Mouse (Mus musculus) limb, embryonic 12.5 days (tissue): ENCODE measurements around the gene Ccnf. TPM values are rescaled to one million over a fixed set of nuclear protein-coding genes. Genes with fewer than 3 reads are reported as not detected.

Experiments
- ATAC-seq: fragments of 200-750 bp; cut with Nextera tagmentation; 2 replicates; pipeline ENCODE4 v1.8.0; 2017; ENCODE audit warnings: low read depth, moderate TSS enrichment; ENCODE audit not compliant: insufficient number of reproducible peaks, insufficient read depth, low FRiP score, low TSS enrichment
- H3K27ac ChIP-seq: fragments of 300-500 bp; sonication (generic); 2 replicates; pipeline ENCODE4 v1.5.1; 2016; ENCODE audit warnings: mild to moderate bottlenecking, moderate library complexity
- H3K27me3 ChIP-seq: fragments of 300-500 bp; sonication (generic); 2 replicates; pipeline ENCODE4 v1.6.1; 2016; ENCODE audit warnings: mild to moderate bottlenecking, moderate library complexity
- H3K36me3 ChIP-seq: fragments of 300-500 bp; sonication (generic); 2 replicates; pipeline ENCODE4 v1.6.1; 2016; ENCODE audit warnings: mild to moderate bottlenecking, moderate library complexity
- H3K4me1 ChIP-seq: fragments of 300-500 bp; sonication (generic); replicated peaks from 2 replicates; pipeline ENCODE4 v1.6.1; 2016
- H3K4me2 ChIP-seq: fragments of 300-500 bp; sonication (generic); 2 replicates; pipeline ENCODE4 v1.6.1; 2016; ENCODE audit warnings: mild to moderate bottlenecking, moderate library complexity
- H3K4me3 ChIP-seq: fragments of 300-500 bp; sonication (generic); replicated peaks from 2 replicates; pipeline ENCODE4 v1.5.1; 2016; ENCODE audit warnings: mild to moderate bottlenecking
- H3K9ac ChIP-seq: fragments of 300-500 bp; sonication (generic); replicated peaks from 2 replicates; pipeline ENCODE4 v1.6.1; 2016; ENCODE audit warnings: mild to moderate bottlenecking, moderate library complexity
- H3K9me3 ChIP-seq: fragments of 300-500 bp; sonication (generic); 2 replicates; pipeline ENCODE4 v1.6.1; 2016; ENCODE audit warnings: mild to moderate bottlenecking, moderate library complexity
- WGBS: fragments of 180-500 bp; shearing (Covaris S2); methylation state at CpG from one replicate; pipeline ENCODE4 v1.1.7; 2016; 5-methylcytosine and 5-hydroxymethylcytosine counted together
- polyA plus RNA-seq: library from polyadenylated mRNA; unstranded; fragments of >200 nt; fragmentation: Nextera tagmentation; extraction: Ambion mirVana; gene quantifications from 2 replicates; pipeline ENCODE4 v1.2.1, GENCODE M21; 2016

Ccnf gene
- polyA plus RNA-seq, 1 experiment from 2014 or later = 92.7 TPM

DNA sequence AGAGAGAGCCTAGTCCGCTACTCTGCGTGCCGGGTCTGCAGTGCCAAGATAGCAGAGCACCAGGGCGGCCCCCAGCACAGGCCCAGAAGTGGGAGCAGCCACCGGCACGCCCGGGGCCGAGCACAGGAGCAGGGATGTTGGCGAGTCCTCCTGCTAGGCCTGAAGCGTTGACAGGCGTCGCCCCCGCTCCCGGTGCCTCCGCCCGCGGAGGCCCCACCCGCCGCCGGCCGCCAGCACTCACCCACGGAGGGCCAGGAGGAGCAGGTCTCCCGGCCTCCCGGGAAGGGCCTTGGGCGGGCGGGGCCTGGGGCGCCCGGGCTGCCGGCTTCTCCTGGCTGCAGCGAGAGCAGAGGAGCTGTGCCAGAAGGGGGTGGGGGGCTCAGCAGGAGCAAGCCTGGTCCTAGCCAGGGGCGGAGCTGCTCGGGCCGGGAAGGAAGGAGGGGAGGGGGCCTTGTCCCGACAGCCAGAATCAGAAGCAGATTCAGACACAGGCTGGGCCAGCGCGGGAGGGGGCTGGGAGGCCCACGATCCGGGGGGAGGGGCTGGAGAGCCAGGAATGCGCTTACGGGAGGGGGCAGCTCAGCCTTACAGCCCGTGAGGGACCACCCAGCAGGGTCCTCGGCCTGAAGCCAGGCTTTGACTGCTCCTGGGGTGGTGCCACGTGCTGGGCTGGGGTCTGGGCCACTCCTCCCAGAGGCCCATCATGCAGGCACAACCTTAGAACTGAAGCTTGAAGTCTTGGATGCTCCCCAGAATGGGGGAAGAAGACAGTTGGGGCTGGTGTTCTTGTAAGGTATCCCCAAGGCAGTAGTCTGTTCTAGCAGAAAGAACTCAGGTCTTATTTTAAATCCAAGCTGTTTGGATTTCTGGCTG, 42.0 kb downstream of the Ccnf start, which contains the start of gene Ntn3:
Gene Ntn3 (minus strand): TSS at position 489 of the 873 bp plus-strand sequence.
- 1% methylated on average over 43 of the region's 43 CpGs for WGBS
- Histone ChIP-seq H3K27me3 (peaks cover 23% of the 10 kb centered on the region), H3K4me3 (peak within 1 kb of the TSS; percentile 65), H3K4me1 (peaks cover 78% of the 10 kb centered on the region), H3K9me3 (no peaks in the 10 kb centered on the region), H3K9ac (peak within 1 kb of the TSS; percentile 79), H3K27ac (peak within 1 kb of the TSS; percentile 97), H3K36me3 (peaks cover 11% of the 10 kb centered on the region; the same call in 1 of the 2 replicates), H3K4me2 (peak within 1 kb of the TSS; percentile 95)
- peak; percentile 75 for ATAC-seq

DNA sequence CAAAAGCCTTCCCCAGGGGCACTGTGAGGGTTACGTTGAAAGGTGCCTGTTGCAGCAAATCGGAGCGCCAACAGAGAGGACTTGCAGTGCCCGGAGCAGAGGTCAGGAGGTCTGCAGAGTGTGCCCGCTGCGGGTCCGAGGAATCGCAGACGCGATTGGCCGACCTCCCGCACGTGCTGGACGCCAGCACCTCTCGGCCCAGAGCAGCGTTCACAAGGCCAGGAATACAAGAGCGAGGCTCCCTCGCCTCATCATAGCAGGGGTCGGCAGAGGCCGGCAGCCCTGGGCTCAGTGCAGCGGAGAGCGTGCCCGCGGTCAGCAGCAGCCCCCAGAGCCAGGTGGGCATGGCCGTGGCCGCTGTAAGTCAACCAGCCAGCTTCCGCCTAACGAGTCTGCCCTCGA, 42.6 kb downstream of the Ccnf start:
- peak overlapping the region; percentile 97 for H3K27ac ChIP-seq
- ATAC-seq = no peak

DNA sequence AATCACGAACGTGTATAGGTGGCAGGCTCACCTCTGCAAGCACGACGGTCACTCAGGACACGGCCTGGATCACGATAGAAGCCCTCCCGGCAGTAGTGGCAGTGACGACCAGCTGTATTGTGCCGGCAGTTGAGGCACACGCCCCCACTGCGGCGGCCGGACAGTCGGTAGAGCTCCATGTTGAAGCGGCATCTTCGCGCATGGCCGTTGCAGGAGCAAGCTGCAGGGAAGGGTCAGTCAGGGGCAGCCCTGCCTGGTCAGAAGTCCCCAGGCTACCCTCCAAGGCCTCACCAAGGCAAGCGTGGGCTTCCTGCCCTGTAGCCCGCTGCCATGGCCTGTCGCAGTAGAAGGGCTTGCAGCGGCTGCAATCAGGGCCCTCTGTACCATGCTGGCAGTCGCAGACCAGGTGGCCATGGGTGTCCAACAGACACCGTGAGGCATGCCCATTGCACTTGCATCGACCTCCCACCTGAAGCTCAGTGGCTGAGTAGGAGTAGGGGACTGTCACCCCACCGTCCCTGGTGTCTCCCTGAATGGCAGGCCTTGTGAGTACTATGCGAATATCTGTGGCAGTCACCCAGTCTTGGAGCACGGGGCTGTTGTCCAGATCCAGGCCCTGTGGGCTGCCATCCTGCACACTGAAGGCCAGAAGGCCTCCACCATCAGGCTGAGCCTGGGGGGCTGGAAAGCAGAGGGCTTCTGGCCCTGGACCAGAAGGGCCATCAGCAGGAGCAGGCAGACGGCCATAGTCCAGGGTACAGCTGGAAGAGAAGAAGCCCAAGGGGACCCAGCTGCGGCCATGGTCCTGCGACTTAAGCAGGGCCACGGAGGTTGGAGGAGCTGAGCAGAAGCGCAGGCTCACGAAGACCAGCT, 43.3 kb downstream of the Ccnf start:
- peak overlapping the region; percentile 79 for H3K9ac ChIP-seq
- no peaks in the 10 kb centered on the region for H3K9me3 ChIP-seq
- peaks cover 23% of the 10 kb centered on the region for H3K27me3 ChIP-seq
- no peak for ATAC-seq
- peaks cover 9% of the 10 kb centered on the region; the same call in 1 of the 2 replicates for H3K36me3 ChIP-seq
- peak overlapping the region; percentile 97 for H3K27ac ChIP-seq
- peaks cover 89% of the 10 kb centered on the region for H3K4me1 ChIP-seq
- WGBS = 49% methylated on average over 34 of the region's 34 CpGs
- H3K4me2 ChIP-seq = peak overlapping the region; percentile 95
- peak overlapping the region; percentile 65 for H3K4me3 ChIP-seq

More for the DNA sequence above, 42.6 kb downstream of the Ccnf start:
- H3K27me3 ChIP-seq = peaks cover 23% of the 10 kb centered on the region
- peak overlapping the region; percentile 79 for H3K9ac ChIP-seq
- peaks cover 9% of the 10 kb centered on the region; the same call in 1 of the 2 replicates for H3K36me3 ChIP-seq
- peak overlapping the region; percentile 65 for H3K4me3 ChIP-seq
- peaks cover 83% of the 10 kb centered on the region for H3K4me1 ChIP-seq
- peak overlapping the region; percentile 95 for H3K4me2 ChIP-seq
- H3K9me3 ChIP-seq = no peaks in the 10 kb centered on the region
- WGBS = under 1% methylated on average over 29 of the region's 29 CpGs

- Histone ChIP-seq H3K4me3 (peak overlapping the region; percentile 65), H3K27me3 (peaks cover 23% of the 10 kb centered on the region), H3K4me2 (peak overlapping the region; percentile 95), H3K4me1 (peaks cover 81% of the 10 kb centered on the region), H3K27ac (peak overlapping the region; percentile 35; the same call in 1 of the 2 replicates), H3K36me3 (peaks cover 9% of the 10 kb centered on the region; the same call in 1 of the 2 replicates), H3K9me3 (no peaks in the 10 kb centered on the region), H3K9ac (peak overlapping the region; percentile 79)
- 5% methylated on average over 62 of the region's 62 CpGs for WGBS
- no peak; the same call in 1 of the 2 replicates for ATAC-seq
These were observed 44.6 kb downstream of the Ccnf start for GRCm38 (mm10) chr17:24206451-24207351.

DNA sequence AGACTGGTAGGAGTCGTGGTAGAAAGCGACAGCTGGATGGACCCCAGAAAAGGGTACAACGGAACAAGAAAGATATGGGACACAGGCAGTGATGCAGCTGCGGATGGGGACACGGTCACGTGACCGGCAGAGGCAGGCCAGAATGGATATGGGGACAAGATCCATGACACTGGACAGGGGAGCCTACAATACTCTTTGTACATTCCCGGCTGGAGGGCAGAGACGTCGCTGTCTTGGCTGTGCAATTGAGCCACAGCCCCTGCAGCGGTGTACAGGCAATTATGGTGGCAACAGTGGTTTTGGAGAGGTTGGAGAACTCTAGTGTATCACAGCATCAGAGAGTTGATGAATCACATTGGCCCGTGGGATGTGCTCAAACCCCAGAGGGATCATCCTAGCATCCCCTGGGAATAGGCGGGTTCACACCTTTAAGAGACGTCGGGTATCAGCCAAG, 45.3 kb downstream of the Ccnf start:
- Histone ChIP-seq H3K9ac (peak overlapping the region; percentile 79), H3K27ac (peak overlapping the region; percentile 73), H3K4me2 (peak overlapping the region; percentile 95), H3K4me1 (peaks cover 74% of the 10 kb centered on the region), H3K27me3 (peaks cover 23% of the 10 kb centered on the region), H3K9me3 (no peaks in the 10 kb centered on the region), H3K36me3 (peaks cover 9% of the 10 kb centered on the region; the same call in 1 of the 2 replicates), H3K4me3 (peak overlapping the region; percentile 65)
- WGBS = 9% methylated on average over 15 of the region's 15 CpGs
- ATAC-seq = 0 out of 2 replicates have a peak, but pooled peaks have one; percentile 1

DNA sequence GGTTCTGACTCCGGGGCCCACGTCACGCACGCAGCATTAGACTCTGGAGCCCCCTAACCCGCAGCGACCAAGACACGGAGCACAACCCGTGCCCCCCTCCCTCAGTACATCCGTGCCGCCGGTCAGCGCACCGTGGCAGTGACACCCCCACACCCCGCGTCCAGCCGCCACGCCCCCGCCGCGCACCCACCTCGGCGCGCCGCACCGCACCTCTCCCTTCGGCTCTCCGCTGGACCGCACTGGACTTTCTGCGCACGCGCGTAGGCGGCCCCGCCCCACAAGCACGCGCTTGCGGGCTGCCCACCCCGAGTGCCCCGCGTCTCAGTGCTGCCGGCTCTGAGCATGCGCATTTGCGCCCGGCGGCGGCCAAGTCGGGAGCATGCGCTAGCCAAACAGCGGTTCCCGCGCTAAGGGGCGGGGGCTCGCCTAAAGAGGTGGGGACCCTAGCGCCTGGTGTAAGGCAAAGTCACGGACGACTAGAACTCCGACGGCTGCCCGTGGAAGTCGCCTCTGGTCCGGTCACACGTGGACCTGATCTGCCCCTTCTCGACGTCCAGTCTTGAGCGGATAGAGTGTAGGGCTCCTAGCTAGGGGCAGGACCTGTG, 45.9 kb downstream of the Ccnf start, which contains the start of gene Tbc1d24:
Gene Tbc1d24 (minus strand): TSS at position 279 of the 605 bp plus-strand sequence.
- Histone ChIP-seq H3K4me2 (peak within 1 kb of the TSS; percentile 95), H3K4me1 (peaks cover 68% of the 10 kb centered on the region), H3K4me3 (peak within 1 kb of the TSS; percentile 65), H3K9me3 (no peaks in the 10 kb centered on the region), H3K36me3 (peaks cover 9% of the 10 kb centered on the region; the same call in 1 of the 2 replicates), H3K9ac (peak within 1 kb of the TSS; percentile 79), H3K27me3 (peaks cover 23% of the 10 kb centered on the region), H3K27ac (peak within 1 kb of the TSS; percentile 73)
- peak; percentile 40 for ATAC-seq
- under 1% methylated on average over 65 of the region's 65 CpGs for WGBS

DNA sequence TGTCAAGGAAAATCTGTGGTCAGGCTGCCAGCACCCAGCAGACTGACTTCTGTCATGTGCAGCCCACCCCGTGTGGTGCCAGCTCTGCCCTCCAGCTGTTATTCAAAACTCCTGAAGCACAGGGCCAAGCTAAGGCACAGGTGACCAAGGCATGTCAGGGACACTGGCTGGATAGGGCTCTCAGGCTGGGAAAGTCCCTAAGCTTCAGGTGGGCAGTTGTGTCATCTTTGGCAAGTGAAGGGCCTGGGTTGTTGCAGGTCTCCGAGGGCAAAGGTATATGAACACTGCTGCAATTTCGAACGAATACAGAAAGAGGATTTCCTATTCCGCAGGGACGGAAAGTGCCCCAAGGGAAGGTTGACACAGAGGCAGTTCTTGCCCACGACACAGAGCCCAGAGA, 46.4 kb downstream of the Ccnf start:
- no peaks in the 10 kb centered on the region for H3K9me3 ChIP-seq
- peaks cover 63% of the 10 kb centered on the region for H3K4me1 ChIP-seq
- H3K27ac ChIP-seq = peak overlapping the region; percentile 73
- H3K4me3 ChIP-seq = peak overlapping the region; percentile 65
- peak overlapping the region; percentile 79 for H3K9ac ChIP-seq
- peaks cover 9% of the 10 kb centered on the region; the same call in 1 of the 2 replicates for H3K36me3 ChIP-seq
- H3K27me3 ChIP-seq = peaks cover 23% of the 10 kb centered on the region
- H3K4me2 ChIP-seq = peak overlapping the region; percentile 95
- WGBS = 10% methylated on average over 7 of the region's 7 CpGs
- no peak for ATAC-seq

DNA sequence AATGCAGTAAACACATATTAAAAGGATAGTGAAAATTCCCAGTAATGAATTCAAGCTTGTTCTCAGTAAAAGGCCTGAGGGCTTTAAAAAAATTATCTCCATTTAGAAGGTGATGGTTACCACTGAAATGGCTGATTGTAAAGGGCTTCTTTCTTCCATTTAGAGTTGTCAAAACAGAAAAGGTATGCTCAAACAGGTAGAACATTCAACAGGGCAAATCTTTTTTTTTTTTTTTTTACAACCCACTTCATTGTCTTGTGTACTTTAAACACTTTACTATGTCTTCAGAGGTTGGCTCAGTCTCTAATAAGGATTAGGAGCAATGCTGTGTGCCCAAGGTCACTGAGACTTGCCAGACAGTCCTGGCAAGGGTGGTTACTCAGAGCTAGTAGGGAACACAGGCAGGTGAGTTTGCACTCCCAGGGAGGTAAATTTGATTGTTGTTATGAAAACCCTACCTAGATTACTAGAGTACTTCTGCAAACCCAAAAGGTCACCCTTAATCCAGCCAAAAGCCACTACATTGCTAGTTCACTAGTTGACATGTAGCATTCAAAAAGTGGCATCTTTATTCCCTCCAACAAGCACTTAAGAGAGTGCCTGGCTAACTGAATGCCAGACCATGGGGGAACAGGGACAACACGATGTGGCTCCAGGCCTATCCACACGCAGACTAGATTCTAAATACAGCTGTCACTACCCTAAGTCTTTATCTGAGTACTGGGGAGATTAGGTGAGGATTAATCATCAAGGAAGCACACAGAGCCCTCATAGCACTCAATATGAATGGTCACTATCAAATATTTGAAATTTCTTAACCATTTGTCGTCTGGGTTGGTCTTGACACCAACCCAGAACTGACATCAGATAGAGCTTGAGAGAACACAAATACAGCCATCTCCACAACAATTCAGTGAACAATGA, 47.4 kb downstream of the Ccnf start:
- no peaks in the 10 kb centered on the region for H3K9me3 ChIP-seq
- 77% methylated on average over 3 of the region's 3 CpGs for WGBS

DNA sequence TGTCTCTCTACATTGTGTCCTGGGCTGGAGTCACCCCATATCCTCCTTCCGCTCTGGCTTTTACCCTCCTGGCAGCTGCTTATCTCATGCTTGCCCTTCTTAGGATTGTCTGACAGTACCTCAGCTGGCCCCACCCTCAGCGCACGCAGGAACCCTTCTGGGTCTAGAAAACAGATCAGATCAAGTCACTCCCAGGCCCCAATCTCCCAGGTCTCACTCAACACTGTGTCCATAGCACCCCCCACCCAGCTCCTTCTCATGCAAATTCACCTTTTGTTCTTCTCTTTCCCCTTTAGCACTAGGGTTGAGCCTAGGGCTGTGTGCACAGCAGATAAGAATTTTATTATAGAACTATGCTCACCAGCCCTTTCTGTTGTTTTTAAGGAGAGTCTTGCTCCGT, 48.2 kb downstream of the Ccnf start:
- whole genome bisulfite sequencing = 51% methylated on average over 4 of the region's 4 CpGs
- ATAC-seq = no peak
- Histone ChIP-seq H3K27ac (no peak overlapping the region), H3K9me3 (no peaks in the 10 kb centered on the region), H3K4me3 (no peak overlapping the region), H3K4me1 (peaks cover 46% of the 10 kb centered on the region), H3K9ac (no peak overlapping the region), H3K27me3 (peaks cover 23% of the 10 kb centered on the region), H3K4me2 (peak overlapping the region; percentile 11; the same call in 1 of the 2 replicates), H3K36me3 (peaks cover 9% of the 10 kb centered on the region; the same call in 1 of the 2 replicates)

More for the DNA sequence above, 47.4 kb downstream of the Ccnf start:
- Histone ChIP-seq H3K27ac (no peak overlapping the region), H3K4me3 (peak overlapping the region; percentile 65), H3K9ac (peak overlapping the region; percentile 79; the same call in 1 of the 2 replicates), H3K4me1 (peaks cover 54% of the 10 kb centered on the region), H3K27me3 (peaks cover 23% of the 10 kb centered on the region), H3K4me2 (peak overlapping the region; percentile 95), H3K36me3 (peaks cover 9% of the 10 kb centered on the region; the same call in 1 of the 2 replicates)
- ATAC-seq = no peak
